Mouse (Mus musculus) ES-Bruce4 (cell line): ENCODE measurements around the gene Gadd45b.

Experiments
- CTCF ChIP-seq: IDR thresholded peaks from one replicate; pipeline ENCODE4 v1.8.1; 2011; ENCODE audit warnings: low read depth, low read length
- POLR2A ChIP-seq: IDR thresholded peaks from one replicate; pipeline ENCODE4 v1.8.1; 2011; ENCODE audit warnings: low read length; ENCODE audit not compliant: insufficient read depth

DNA sequence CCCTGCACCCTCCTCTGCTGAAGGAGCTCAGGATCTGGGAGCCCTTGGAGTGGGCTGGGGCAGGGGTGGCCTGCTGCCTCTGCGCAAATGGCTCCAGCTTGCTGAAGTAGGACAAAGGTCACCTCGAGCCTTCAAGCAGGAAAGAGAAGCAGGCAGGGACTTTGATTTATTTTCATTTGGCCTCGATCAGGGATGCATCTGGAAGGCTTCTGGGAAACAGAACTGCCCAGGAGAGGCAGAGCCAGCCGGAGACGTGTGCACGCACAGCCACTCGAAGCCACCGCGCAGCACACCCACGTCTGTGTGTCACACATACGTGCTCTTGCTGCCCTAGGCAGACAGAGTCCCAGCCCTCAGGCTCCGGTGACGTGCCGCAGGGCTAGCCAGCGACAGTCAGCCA is 41.7 kb downstream of the Gadd45b start:
- no peak for TF ChIP-seq CTCF
- TF ChIP-seq POLR2A = no peak
